Mouse (Mus musculus): ENCODE data around the gene Snx25. TPM values are rescaled to one million over a fixed set of nuclear protein-coding genes. Genes with fewer than 3 reads are reported as not detected.

Gene Snx25
- polyA plus RNA-seq, 1 experiment from 2014 or later, result 34.5 TPM

DNA sequence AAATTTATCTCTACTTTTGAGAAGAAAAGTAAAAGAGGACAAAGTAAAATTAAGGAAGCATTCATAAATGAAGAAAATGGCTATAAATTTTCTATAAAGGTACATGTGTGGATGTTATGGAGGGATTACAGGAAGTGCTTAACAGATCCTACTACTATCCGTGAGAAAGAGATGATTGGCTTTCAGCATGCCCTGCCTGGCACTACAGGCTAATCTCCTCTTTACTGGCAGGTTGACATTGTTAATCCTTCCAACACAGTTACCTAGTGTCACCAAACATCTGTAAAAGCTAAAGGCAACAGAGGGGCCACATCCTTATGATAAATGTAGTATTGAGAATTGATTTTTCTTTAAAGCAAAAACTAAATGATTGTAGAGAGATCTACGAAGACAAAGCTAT lies 21.7 kb upstream of the Snx25 start:
- H3K4me1 ChIP-seq (ENCODE audit: insufficient read depth, low read depth, low read length), result no peaks in the 10 kb centered on the region
- ATAC-seq (no peak), DNase-seq (ENCODE audit: low spot score) (no peak)
- no peaks in the 10 kb centered on the region for H3K9me3 ChIP-seq (ENCODE audit: low read length)
- H3K4me3 ChIP-seq (ENCODE audit: low read depth, low read length), result no peak overlapping the region
- H3K27ac ChIP-seq (ENCODE audit: low read length), result no peak overlapping the region
- 87% methylated on average over 2 of the region's 2 CpGs for WGBS
- H3K9ac ChIP-seq (replicated peaks; ENCODE audit: low read depth), result no peak overlapping the region
- H3K4me2 ChIP-seq (replicated peaks; ENCODE audit: low read depth, low read length), result no peak overlapping the region
- peaks cover 6% of the 10 kb centered on the region; the same call in 1 of the 2 replicates for H3K36me3 ChIP-seq (ENCODE audit: insufficient read depth, low read length)
- no peaks in the 10 kb centered on the region for H3K27me3 ChIP-seq (replicated peaks; ENCODE audit: insufficient read depth, low read length)
- TF ChIP-seq CTCF (IDR thresholded peaks at IDR 0.05) (no peak), EP300 (IDR thresholded peaks at IDR 0.05) (no peak)

DNA sequence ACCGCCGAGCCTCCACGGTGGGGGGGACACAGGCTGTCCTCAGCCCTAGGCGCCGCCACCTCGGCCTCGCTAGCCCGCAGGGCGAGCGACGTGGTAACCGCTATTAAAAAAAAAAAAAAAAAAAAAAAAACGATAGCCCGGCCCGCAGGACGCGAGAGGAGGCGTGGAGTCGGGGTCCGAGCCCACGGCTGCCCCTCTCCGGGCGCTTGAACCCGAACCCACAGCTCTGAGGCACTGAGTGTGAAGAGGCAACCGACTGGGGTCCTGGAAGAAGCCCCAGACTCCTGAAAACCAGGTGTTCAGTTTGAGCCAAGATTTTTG lies 11.9 kb upstream of the Snx25 start:
- ATAC-seq (no peak), DNase-seq (ENCODE audit: low spot score) (no peak)
- Histone ChIP-seq H3K9ac (replicated peaks; ENCODE audit: low read depth) (peak overlapping the region; percentile 76), H3K4me2 (replicated peaks; ENCODE audit: low read depth, low read length) (peak overlapping the region; percentile 81), H3K27me3 (replicated peaks; ENCODE audit: insufficient read depth, low read length) (no peaks in the 10 kb centered on the region), H3K4me3 (ENCODE audit: low read depth, low read length) (peak overlapping the region; percentile 79), H3K4me1 (ENCODE audit: insufficient read depth, low read depth, low read length) (peaks cover 6% of the 10 kb centered on the region; the same call in 1 of the 2 replicates), H3K27ac (ENCODE audit: low read length) (peak overlapping the region; percentile 86), H3K36me3 (ENCODE audit: insufficient read depth, low read length) (no peaks in the 10 kb centered on the region), H3K9me3 (ENCODE audit: low read length) (no peaks in the 10 kb centered on the region)
- under 1% methylated on average over 19 of the region's 25 CpGs for WGBS
- no peak for TF ChIP-seq CTCF (IDR thresholded peaks at IDR 0.05)
- no peak for TF ChIP-seq EP300 (IDR thresholded peaks at IDR 0.05)

DNA sequence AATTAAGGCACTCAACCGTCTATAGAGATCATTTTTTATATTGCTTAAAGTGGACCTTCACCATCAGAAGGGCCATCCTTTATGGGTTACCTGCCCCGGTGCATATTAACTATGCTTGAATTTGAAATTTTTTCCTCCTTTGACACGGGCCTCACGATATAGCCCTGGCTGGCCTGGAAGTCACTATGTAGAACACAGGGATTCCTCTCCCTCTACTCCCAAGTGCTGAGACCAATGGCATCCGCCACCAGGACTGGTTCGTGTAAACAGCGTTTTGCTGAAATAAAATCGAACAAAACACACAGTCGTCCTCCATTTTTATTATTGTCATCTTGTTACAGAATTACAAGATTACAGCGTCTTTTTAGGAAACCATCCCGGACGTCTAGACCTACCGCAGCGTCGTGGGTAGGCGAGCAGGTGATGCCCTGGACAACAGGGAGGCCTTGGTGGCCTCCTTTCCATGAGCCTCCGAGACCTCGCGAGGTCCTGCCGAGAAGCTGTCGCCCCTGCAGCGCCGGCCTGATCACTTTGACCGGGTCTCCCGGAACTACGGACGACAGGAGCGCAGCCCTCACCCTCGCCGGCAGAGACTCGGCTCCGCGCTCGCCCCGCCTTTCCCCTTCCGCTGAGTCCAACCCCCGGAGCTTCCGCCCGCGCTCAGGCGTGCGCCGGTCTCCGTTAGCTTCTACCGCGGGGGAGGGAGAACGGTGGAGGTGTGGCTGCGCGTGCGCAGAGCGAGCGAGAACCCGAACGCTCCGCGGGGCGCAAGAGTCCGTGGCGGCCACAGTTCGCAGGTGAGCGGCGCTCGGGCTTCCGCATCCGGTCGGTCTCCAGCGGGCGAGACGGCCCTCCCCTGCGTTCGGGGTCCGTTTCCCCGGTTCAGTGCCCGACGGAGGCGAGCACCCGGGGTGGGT lies 11.3 kb upstream of the Snx25 start:
- peak overlapping the region; percentile 76 for H3K9ac ChIP-seq (replicated peaks; ENCODE audit: low read depth)
- H3K9me3 ChIP-seq (ENCODE audit: low read length), result no peaks in the 10 kb centered on the region
- H3K27me3 ChIP-seq (replicated peaks; ENCODE audit: insufficient read depth, low read length), result no peaks in the 10 kb centered on the region
- H3K4me3 ChIP-seq (ENCODE audit: low read depth, low read length), result peak overlapping the region; percentile 79
- peak; percentile 98 for DNase-seq (ENCODE audit: low spot score)
- ATAC-seq, result peak; percentile 99
- TF ChIP-seq EP300 (IDR thresholded peaks at IDR 0.05), result no peak
- no peak; the same call in 1 of the 2 replicates for TF ChIP-seq CTCF (IDR thresholded peaks at IDR 0.05)
- no peaks in the 10 kb centered on the region for H3K36me3 ChIP-seq (ENCODE audit: insufficient read depth, low read length)
- H3K4me2 ChIP-seq (replicated peaks; ENCODE audit: low read depth, low read length), result peak overlapping the region; percentile 81
- WGBS, result 5% methylated on average over 36 of the region's 77 CpGs
- peaks cover 6% of the 10 kb centered on the region; the same call in 1 of the 2 replicates for H3K4me1 ChIP-seq (ENCODE audit: insufficient read depth, low read depth, low read length)
- H3K27ac ChIP-seq (ENCODE audit: low read length), result peak overlapping the region; percentile 86

DNA sequence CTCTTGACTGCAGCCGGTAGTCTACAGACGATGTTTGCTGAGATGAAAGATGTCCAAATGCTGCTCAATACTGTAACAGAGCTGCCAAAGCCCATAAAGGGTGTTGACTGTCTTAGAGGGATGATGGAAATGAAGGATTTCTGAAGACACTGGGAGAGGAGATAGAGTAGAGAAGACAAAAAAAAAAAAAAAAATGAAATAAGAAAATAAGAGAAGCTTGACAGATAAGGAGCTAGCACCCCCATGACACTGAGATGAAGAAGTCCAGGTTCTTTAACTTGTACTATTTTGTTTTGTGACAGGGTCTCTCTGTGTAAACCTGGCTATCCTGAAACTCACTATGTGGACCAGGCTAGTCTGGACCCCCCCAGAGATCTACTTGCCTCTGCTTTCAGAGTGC lies 1.1 kb upstream of the Snx25 start:
- no peak overlapping the region for H3K27ac ChIP-seq (ENCODE audit: low read length)
- H3K4me3 ChIP-seq (ENCODE audit: low read depth, low read length), result peak overlapping the region; percentile 87; the same call in 1 of the 2 replicates
- H3K9me3 ChIP-seq (ENCODE audit: low read length), result no peaks in the 10 kb centered on the region
- 22% methylated on average over 2 of the region's 2 CpGs for WGBS
- TF ChIP-seq EP300 (IDR thresholded peaks at IDR 0.05) (no peak), CTCF (IDR thresholded peaks at IDR 0.05) (no peak)
- DNase-seq (ENCODE audit: low spot score) (no peak), ATAC-seq (no peak)
- peaks cover 4% of the 10 kb centered on the region; the same call in 1 of the 2 replicates for H3K4me1 ChIP-seq (ENCODE audit: insufficient read depth, low read depth, low read length)
- H3K27me3 ChIP-seq (replicated peaks; ENCODE audit: insufficient read depth, low read length), result no peaks in the 10 kb centered on the region
- H3K9ac ChIP-seq (replicated peaks; ENCODE audit: low read depth), result no peak overlapping the region; the same call in 1 of the 2 replicates
- H3K4me2 ChIP-seq (replicated peaks; ENCODE audit: low read depth, low read length), result peak overlapping the region; percentile 92; the same call in 1 of the 2 replicates
- H3K36me3 ChIP-seq (ENCODE audit: insufficient read depth, low read length), result no peaks in the 10 kb centered on the region

DNA sequence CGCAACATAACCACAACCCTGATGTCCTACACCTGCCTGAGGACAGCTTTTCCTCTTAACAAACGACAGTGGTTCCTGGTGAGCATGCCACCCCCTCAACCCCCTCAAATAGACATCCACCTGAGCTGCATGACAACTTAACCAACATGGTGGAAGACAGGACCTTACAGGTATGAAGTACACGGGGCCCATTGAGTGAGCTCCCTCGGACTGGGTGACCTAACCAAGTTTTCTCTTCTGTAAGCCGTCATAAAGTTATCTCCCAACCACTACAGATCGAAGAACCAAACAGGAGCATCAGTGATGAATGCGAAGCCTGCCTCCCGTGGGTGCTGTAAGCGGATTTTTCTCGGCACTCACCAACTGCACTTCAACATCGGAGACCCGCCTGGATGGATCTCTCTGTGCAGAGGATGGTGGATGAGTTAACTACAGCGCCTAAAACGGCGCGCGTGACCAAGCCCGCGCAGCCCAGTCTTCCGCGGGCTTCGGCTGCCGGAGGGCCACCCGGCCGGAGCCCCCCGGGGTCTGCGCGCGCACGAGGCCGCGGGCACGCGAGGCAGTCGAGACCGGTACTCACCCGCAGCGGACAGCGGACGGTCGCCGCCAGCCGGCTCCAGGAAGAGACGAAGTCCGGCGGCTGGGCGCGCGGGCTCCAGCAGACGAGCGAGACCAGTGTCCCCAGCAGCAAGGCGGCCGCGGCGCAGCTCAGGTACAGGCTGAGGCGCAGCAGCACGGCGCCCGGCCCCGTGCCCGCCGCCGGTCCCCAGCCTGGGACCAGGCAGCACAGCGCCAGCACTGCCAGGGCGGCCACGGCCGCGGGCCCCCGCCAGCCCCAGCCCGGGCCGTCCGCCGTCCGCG lies 527 bp downstream of the Snx25 start, which contains the start of gene Cfap97:
Gene Cfap97 (plus strand): TSS at position 570 of the 861 bp plus-strand sequence.
- Histone ChIP-seq H3K36me3 (ENCODE audit: insufficient read depth, low read length) (no peaks in the 10 kb centered on the region), H3K9me3 (ENCODE audit: low read length) (no peaks in the 10 kb centered on the region), H3K4me2 (replicated peaks; ENCODE audit: low read depth, low read length) (peak within 1 kb of the TSS; percentile 92), H3K9ac (replicated peaks; ENCODE audit: low read depth) (peak within 1 kb of the TSS; percentile 55), H3K4me3 (ENCODE audit: low read depth, low read length) (peak within 1 kb of the TSS; percentile 87), H3K4me1 (ENCODE audit: insufficient read depth, low read depth, low read length) (peaks cover 7% of the 10 kb centered on the region; the same call in 1 of the 2 replicates), H3K27ac (ENCODE audit: low read length) (peak within 1 kb of the TSS; percentile 76), H3K27me3 (replicated peaks; ENCODE audit: insufficient read depth, low read length) (no peaks in the 10 kb centered on the region)
- 0 out of 2 replicates have a peak, but pooled peaks have one; percentile 1 for TF ChIP-seq CTCF (IDR thresholded peaks at IDR 0.05)
- TF ChIP-seq EP300 (IDR thresholded peaks at IDR 0.05), result no peak
- DNase-seq (ENCODE audit: low spot score) (peak; percentile 32), ATAC-seq (peak; percentile 68)
- 1% methylated on average over 35 of the region's 75 CpGs for WGBS

DNA sequence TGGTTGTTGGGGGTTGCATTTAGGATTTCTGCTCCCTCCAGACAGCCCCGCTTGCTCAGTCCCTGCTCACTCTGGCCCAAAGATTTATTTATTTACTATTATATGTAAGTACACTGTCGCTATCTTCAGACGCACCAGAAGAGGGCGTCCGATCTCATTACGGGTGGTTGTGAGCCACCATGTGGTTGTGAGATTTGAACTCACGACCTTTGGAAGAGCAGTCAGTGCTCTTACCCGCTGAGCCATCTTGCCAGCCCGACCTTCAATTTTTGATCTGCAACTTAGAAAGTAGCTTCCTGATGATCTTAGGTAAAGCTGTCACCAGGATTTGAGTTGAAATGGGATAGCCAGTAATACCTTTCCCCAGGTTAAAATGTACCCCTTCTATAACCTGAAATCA lies 2.2 kb downstream of the Snx25 start:
- no peaks in the 10 kb centered on the region for H3K36me3 ChIP-seq (ENCODE audit: insufficient read depth, low read length)
- H3K4me1 ChIP-seq (ENCODE audit: insufficient read depth, low read depth, low read length), result peaks cover 8% of the 10 kb centered on the region; the same call in 1 of the 2 replicates
- H3K4me3 ChIP-seq (ENCODE audit: low read depth, low read length), result peak overlapping the region; percentile 87; the same call in 1 of the 2 replicates
- no peak overlapping the region for H3K9ac ChIP-seq (replicated peaks; ENCODE audit: low read depth)
- H3K9me3 ChIP-seq (ENCODE audit: low read length), result no peaks in the 10 kb centered on the region
- WGBS, result 75% methylated on average over 9 of the region's 9 CpGs
- ATAC-seq, result no peak
- no peaks in the 10 kb centered on the region for H3K27me3 ChIP-seq (replicated peaks; ENCODE audit: insufficient read depth, low read length)
- TF ChIP-seq EP300 (IDR thresholded peaks at IDR 0.05) (no peak), CTCF (IDR thresholded peaks at IDR 0.05) (peak; percentile 40)
- DNase-seq (ENCODE audit: low spot score), result no peak
- H3K27ac ChIP-seq (ENCODE audit: low read length), result no peak overlapping the region
- peak overlapping the region; percentile 92; the same call in 1 of the 2 replicates for H3K4me2 ChIP-seq (replicated peaks; ENCODE audit: low read depth, low read length)

Measured in lung, postnatal 0 days (tissue).